Mouse (Mus musculus): ENCODE measurements around the gene Nxf1.

DNA sequence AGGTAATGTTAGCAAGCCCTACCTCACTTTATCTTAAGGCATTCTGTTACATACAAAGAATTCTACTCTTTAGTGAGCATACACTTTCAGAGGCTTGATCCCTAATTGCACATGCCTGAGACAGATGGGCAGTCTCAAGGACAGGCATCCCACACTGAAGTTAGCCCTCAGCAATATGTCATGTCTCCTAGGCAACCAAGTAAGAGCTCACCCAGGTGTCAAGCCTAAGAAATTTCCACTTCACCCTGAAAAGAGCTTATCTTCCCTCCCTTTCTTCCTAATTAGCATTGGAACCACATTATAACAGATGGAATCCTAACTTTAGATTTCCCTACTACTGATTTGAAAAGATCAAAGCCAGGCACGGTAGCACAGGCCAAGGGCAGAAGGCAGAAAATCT is 32.3 kb downstream of the Nxf1 start:
- no peak for TF ChIP-seq CTCF (IDR thresholded peaks at IDR 0.05; ENCODE audit: borderline replicate concordance, control insufficient read depth, extremely low read depth, insufficient read depth, low read length, poor library complexity)
- no peak for TF ChIP-seq POLR2A (IDR thresholded peaks at IDR 0.05; ENCODE audit: control insufficient read depth, extremely low read depth, insufficient read depth, low read length, poor library complexity)
